Mouse (Mus musculus) yolk sac, embryonic 10.5 days (tissue): ENCODE data around the gene Pqlc3.
"Not testable (repeated sequence)": the region's sequence is repeated elsewhere in the genome, so short reads cannot be mapped to it uniquely, and the experiment has no call there.

Source experiments
- DNase-seq: peaks from one replicate; pipeline ENCODE4 v3.0.0-alpha.2; 2017; ENCODE audit warnings: low spot score

The Pqlc3 gene

DNA sequence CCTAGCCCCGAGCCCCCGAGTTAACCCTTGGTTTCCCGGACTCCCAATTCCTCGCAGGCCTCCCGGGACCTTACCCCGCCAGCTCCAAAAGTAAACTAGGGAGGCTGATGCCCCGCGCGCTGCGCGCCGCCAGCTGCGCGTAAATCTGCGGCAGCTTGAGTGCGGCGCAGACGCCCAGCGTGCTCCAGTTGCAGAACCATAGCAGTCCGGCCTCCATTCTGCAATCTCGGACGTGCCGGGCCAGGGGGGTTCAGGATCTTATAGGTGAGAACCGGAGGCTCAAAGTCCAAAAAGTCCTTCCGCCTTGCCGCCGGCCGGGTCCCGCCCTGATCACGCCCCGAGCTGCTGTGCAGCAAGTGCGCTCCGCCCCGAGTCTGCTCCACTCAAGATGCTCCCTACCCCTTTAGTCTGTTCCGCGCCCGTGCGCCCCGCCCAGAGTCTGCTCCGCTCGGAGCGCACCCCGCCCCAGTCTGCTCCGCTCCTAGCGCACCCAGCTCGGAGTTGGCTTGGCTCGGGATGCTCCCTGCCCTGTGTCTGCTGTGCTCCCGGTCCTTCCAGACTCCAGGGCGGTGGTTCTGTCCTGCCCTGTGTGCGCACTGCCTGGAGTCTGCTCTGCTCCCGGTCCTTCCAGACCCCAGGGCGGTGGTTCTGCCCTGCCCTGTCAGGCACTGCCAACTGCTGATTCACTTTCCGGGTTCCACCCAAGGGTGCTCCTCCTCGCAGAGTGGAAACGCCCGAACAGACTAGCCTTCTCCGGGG is at the start of gene Pqlc3:
TSS of gene Pqlc3 (minus strand) at position 670 of the 759 bp plus-strand sequence.
- DNase-seq, result peak; percentile 87

DNA sequence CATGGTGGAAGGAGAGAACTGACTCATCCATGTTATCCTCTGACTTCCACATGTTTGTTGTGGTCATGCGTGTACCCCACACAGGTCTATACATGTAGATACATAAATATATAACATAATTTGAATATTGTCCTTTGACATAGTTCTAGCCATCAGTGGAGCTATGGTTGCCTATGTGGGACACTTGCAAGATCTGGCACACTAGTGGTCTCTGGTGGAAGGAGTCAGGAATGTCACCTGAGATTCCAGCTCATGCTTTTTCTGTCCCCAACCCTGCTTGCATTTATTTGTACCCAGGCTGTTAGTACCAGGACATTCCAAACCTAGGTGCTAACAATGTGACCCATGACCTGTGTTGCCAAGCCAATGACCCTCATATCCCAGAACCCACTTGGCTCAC is 49.6 kb upstream of the Pqlc3 start:
- no peak for DNase-seq

DNA sequence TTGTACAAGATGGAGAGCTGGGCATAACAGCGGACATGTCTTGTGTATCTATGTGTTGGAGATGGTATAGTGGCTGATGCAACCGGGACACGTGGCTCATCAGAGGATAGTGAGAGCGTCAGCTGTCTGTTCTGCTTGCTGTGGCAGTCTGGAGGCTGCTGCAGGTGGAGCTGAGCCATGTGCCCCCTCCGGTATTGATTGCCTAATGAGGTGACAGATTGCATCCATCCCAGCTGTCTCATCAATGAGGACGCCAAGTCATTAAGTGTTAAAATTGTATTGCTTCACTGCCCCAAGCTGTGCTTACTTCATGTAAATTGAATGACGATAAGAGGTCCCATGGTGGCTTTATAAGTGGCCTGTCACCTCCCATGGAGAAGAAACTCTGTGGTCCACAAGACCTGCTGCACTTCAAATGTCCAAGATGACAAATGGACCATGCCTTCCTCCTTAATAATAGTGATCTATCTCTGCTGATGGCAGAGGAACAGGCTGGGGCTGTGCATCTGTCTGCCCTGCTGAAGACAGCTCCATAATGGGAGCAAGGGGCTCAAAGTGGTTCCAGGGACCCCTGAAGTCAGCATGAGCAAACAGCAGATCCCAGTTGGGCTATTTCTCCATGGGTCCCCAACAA is 48.9 kb upstream of the Pqlc3 start:
- DNase-seq, result no peak

DNA sequence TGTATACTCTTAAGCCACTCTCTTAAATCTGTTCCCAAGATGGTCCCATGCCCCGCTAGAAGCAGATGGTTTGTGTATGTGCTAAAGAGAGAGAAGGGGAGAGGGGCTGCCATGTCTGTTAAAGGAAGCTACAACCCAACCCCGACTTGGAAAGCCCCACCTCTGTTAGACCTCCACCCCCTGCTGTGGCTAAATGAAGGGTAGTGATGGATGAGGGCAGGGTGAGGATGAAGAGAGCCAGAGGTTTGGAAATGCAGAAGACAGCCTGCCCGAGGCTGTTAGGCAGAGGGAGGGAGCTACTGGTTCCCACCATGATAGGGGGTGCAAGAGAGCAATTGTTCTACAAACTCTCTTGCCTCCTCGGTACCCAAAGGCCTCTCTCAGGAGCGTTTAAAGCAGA is 43.1 kb upstream of the Pqlc3 start:
- no peak for DNase-seq

DNA sequence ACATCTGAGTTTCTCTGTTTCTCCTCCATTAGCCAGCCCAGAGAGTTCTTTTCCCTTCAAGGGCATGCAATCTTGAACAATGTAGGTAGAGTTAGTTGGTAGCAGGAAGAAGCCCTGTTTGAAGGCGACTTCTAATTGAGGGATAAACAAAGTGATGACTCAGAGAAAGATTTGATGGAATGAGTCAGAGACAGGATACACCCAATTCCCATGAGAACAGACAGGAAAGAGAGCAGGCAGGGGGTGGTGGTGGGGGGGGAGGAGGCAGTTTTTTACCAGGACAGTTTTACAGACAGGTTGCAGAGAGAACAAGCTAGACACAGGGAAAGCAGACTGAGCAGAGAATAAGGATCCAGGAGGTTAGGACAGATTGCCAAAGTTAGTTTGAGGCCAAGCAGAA is 40.4 kb upstream of the Pqlc3 start:
- no peak for DNase-seq

DNA sequence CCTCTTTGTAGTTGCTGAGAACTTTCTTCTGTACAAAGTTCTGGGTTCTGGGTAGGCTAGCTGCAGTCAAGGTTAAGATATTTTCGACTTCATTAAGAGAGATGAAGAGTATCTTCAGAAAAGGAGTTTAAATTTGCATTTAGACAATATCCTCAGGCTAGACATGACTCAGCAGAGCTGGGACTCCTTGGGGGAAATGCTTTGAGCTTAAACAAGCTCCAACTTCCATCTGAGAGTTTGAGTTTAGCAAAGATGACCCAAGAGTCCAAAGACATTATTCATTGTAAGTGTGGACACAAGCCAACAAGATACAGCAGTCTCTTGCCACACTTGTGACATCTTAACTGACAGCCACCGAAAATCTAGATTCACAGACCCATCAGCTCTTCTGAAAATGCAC is 39.2 kb upstream of the Pqlc3 start:
- DNase-seq, result no peak

DNA sequence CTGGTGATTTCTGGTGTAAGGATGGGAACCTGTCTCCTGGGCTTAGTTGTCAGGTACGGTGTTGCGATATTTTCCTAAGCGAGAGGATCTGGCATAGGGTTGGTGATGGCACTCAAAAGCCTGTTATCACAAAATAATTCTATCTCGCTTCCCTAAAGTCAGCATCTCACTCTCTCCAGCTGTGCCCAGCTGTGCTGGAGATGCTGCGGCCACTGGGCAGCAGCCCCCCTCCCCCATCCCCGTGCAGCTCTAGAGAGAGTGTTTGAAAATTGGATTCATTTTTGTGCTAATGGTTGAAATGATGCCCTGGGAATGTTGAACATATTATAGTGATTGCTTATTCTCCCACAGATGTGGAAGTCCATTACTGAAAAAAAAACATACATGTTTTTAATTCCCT is 38.0 kb upstream of the Pqlc3 start:
- no peak for DNase-seq

GRCm38 (mm10) chr12:17037053-17037610 is 36.9 kb upstream of the Pqlc3 start:
- DNase-seq, result no peak

- DNase-seq, result no peak
Observed at GRCm38 (mm10) chr12:17036532-17036931, 36.3 kb upstream of the Pqlc3 start.

DNA sequence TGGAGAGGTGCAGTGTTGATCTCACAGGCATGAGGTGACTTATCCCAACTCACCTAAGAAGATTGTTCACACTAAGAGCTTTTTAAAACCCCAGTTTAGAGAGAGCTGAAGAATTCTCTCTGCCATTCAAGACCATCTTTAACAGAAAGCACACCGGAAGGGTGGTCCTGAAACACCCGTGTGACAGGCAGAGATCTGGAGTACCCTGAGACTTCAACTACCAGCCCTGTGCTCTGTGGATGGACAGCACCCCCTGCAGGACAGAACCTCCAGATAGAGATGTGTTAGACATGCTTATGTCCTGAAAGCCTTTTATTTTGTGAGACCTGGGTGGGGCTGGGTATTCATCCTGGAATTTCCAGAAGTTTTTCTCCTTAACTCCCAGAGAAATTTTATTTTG is 34.9 kb upstream of the Pqlc3 start:
- DNase-seq, result no peak

DNA sequence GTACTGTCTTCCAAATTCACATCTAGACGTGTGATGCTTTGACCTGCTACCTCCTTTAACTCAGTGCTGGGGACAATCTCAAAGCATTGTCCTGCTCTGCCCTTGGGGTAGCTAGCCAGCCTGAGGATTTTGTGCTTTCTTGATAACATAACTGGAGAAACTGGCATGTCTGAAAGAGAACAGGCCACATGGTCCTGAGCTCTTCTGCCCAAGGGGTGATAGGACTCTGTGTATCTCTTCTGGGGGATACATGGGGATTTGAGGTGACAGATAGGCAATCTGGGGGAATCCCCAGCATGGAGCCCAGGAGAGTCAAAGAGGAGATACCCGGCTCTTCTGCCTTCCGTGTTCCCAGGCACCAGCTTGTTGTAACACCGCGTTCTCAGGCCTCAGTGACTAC is 34.5 kb upstream of the Pqlc3 start:
- no peak for DNase-seq

GRCm38 (mm10) chr12:17033464-17033841 is 33.2 kb upstream of the Pqlc3 start:
- DNase-seq, result no peak

- peak; percentile 48 for DNase-seq
Observed at GRCm38 (mm10) chr12:17032694-17033463, 32.7 kb upstream of the Pqlc3 start.

GRCm38 (mm10) chr12:17024554-17025110 is 24.4 kb upstream of the Pqlc3 start:
- DNase-seq, result no peak

DNA sequence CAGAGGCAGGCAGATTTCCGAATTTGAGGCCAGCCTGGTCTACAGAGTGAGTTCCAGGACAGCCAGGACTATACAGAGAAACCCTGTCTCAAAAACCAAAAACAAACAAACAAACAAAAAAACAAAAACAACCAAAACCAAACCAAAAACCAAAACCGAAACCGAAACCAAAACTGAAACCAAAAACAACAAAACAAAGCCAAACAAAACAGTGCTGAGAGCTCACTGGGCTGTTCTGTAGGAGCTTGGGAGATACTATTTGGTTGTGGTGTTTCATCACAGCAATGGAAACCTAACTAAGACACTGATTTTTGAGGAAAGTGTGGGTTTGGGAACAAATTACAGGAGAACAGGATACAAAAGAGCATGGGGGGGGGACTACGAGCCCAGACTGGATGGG is 21.9 kb upstream of the Pqlc3 start:
- no peak for DNase-seq

DNA sequence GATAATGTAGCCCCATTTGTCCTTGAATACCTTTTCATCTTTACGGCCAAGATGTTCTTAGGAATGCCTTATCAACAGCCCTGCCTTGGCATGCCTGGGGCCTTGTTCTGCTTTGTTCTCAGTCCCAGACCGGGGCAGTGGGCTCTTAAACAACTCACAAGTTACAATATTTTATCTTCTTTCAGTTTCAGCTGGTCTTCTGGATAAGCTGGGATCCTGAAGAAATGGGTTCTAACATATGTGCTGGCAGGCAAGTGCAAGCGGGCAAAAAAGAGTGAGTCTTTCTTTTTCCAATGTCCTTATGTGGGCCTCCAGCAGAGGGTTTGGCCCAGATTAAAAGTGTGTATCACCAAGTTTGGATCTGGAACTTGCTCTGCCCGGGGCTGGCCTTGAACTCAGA is 20.9 kb upstream of the Pqlc3 start:
- not testable (repeated sequence) for DNase-seq

DNA sequence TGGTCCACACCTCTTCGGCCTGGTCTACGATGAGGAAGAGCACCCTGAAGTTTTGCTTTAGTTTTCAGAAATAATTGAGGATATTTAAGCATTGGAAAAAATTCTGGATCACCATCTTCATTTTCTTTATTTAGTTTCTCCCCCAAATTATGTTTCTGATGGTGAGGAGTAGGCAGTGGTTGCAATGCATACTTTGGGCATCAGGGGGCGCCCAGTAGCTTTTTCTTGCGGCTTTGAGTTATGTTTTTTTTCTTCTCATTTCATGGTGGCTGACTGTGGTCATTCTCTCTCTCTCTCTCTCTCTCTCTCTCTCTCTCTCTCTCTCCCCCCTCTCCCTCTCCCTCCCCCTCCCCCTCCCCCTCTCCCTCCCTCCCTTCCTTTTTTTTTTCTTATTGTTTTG is 18.3 kb upstream of the Pqlc3 start:
- DNase-seq, result no peak

DNA sequence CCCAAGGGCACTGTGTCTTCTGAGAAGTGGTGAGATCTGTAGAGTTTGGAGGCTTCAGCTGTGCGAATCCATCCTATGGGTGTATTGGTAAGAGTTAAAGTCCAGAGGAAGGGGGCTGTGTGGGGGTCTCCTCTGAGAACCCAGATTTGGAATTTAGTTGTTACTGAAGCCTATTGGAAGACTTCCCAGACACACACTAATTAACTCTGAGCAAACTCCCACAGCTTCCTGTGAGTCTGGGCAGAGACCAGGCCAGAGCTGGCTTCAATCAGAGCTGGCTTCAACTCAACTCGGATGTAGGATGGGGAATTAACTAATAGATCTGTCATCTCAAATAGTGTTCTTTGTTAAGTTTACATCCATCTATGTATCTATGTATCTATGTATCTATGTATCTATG is 15.5 kb upstream of the Pqlc3 start:
- DNase-seq, result no peak

DNA sequence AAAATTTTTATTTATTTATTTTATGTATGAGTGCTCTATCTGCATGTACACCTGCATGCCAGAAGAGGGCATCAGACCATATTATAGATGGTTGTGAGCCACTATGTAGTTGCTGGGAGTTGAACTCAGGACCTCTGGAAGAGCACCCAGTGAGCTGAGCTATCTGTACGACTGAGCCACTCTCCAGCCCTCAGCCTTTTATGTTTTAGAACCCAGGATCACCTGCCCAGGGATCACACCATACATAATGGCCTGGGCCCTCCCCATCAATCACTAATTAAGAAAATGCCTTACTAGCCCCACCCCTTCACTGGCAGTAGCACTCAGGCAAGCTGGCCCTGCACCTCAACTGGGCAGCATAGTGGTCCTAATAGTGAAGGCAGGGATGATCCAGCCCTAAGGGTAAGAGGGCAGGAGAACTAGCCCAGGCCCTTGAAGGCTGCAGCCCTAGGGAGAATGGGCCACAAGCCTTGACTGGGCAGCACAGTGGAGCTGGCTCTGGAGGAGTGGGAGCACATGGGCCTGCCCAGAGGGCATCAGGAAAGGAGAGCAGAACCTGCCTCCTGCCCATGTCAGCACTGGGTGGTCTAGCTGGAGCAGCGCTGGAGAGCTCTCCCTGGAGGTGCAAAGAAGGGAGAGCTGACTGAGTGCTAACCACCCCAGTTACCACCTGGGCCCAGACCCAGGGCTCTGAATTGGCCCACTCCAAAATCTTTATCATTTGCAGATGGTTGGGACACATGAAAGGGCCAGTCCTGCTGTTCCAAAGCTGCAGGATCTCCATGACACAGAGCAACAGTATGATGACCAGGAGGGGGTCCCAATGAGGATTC is 12.1 kb upstream of the Pqlc3 start:
- no peak for DNase-seq

- peak; percentile 73 for DNase-seq
Observed at GRCm38 (mm10) chr12:17011100-17011870, 11.1 kb upstream of the Pqlc3 start, which contains the start of gene 2410004P03Rik. Gene 2410004P03Rik (minus strand): TSS chr12:17011727.

DNA sequence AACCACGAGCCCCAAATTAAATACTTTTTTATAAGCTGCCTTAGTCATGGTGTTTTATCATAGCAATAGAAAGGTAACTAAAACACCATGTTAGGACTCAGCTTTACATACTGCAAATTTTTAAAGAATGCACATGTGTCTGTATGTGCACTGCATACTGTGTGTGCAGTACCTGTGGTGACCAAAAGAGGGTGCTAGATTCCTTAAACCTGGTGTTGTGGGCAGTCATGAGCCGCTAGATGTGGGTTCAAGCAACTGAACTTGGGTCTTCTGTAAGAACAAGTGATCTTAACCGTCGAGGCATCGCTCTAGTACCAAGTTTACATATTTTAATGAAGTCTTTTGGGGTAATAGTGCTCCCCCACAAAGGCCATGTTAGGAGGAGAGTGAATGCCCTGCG is 9.3 kb upstream of the Pqlc3 start:
- no peak for DNase-seq
